Mouse (Mus musculus) lung, embryonic 14.5 days (tissue): ENCODE data around the gene Ranbp17. TPM values are rescaled to one million over a fixed set of nuclear protein-coding genes. Genes with fewer than 3 reads are reported as not detected.
A peak's percentile ranks its signal among the peaks of the same experiment; 100 is the strongest.

Experiments used
- ATAC-seq: fragments of 200-750 bp; cut with Nextera tagmentation; 2 replicates; pipeline ENCODE4 v1.8.0; 2017; ENCODE audit warnings: mild to moderate bottlenecking, moderate TSS enrichment, moderate library complexity; ENCODE audit not compliant: insufficient read depth
- DNase-seq: peaks from one replicate; pipeline ENCODE4 v3.0.0-alpha.2; 2015
- H3K27ac ChIP-seq: fragments of 300-500 bp; sonication (generic); 2 replicates; pipeline ENCODE4 v1.5.1; 2014; ENCODE audit warnings: low read depth, mild to moderate bottlenecking, moderate library complexity
- H3K27me3 ChIP-seq: fragments of 300-500 bp; sonication (generic); 2 replicates; pipeline ENCODE4 v1.6.1; 2014; ENCODE audit warnings: low read length, control low read depth; ENCODE audit not compliant: insufficient read depth
- H3K36me3 ChIP-seq: fragments of 300-500 bp; sonication (generic); 2 replicates; pipeline ENCODE4 v1.6.1; 2014; ENCODE audit warnings: control low read depth; ENCODE audit not compliant: insufficient read depth
- H3K4me1 ChIP-seq: fragments of 300-500 bp; sonication (generic); 2 replicates; pipeline ENCODE4 v1.6.1; 2014; ENCODE audit warnings: antibody characterized with exemption, control low read depth; ENCODE audit not compliant: insufficient read depth
- H3K4me2 ChIP-seq: fragments of 300-500 bp; sonication (generic); 2 replicates; pipeline ENCODE4 v1.6.1; 2014; ENCODE audit warnings: mild to moderate bottlenecking
- H3K4me3 ChIP-seq: fragments of 300-500 bp; sonication (generic); 2 replicates; pipeline ENCODE4 v1.5.1; 2014; ENCODE audit warnings: low read depth, low read length
- H3K9ac ChIP-seq: fragments of 300-500 bp; sonication (generic); 2 replicates; pipeline ENCODE4 v1.6.1; 2014
- H3K9me3 ChIP-seq: fragments of 300-500 bp; sonication (generic); 2 replicates; pipeline ENCODE4 v1.6.1; 2016; ENCODE audit warnings: low read depth, low read length, control low read depth
- CTCF ChIP-seq: IDR thresholded peaks from 2 replicates; pipeline ENCODE4 v1.5.1; 2016; ENCODE audit warnings: antibody characterized with exemption, low read depth
- WGBS: fragments of 180-500 bp; shearing (Covaris S2); extraction: QIAGEN DNeasy Blood & Tissue Kit; methylation state at CpG from one replicate; pipeline ENCODE4 v1.1.7; 2014; 5-methylcytosine and 5-hydroxymethylcytosine counted together
- polyA plus RNA-seq: library from polyadenylated mRNA; unstranded; fragments of >200 nt; fragmentation: Nextera tagmentation; extraction: Ambion mirVana; gene quantifications from 2 replicates; pipeline ENCODE4 v1.2.1, GENCODE M21; 2014

Ranbp17 gene
- 6.5 and 6.9 TPM in 2 replicates for polyA plus RNA-seq

GRCm38 (mm10) chr11:33513376-33513991, at the start of gene Ranbp17:
Ranbp17 (minus strand) TSS chr11:33513746.
- Histone ChIP-seq H3K4me1 (no peaks in the 10 kb centered on the region), H3K36me3 (no peaks in the 10 kb centered on the region), H3K27ac (peak within 1 kb of the TSS; percentile 72), H3K9me3 (no peaks in the 10 kb centered on the region), H3K27me3 (no peaks in the 10 kb centered on the region), H3K9ac (peak within 1 kb of the TSS; percentile 73), H3K4me3 (peak within 1 kb of the TSS; percentile 83), H3K4me2 (peak within 1 kb of the TSS; percentile 83)
- peak; percentile 88 for ATAC-seq
- WGBS = 3% methylated on average over 53 of the region's 72 CpGs
- no peak for TF ChIP-seq CTCF
- DNase-seq = peak; percentile 80

DNA sequence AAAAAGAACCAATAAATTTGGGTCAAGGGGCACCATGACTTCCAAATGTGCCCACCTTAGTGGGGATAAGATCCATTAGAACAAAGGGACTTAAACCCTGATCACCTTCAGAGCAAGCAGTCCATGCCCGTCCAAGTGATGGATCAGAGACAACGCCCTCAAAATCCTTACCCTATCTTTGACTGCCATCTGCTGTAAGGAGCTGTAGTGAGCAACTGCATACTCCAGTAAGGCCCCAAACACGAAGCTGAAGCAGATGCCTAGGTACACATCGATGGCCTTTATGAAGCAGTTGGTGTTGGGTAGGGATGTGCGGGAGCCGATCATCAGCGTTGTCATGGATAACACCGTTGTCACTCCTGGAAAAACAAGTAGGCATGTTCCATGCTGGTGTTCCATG, 40.6 kb upstream of the Ranbp17 start:
- peak; percentile 40 for TF ChIP-seq CTCF
- Histone ChIP-seq H3K4me2 (no peak overlapping the region), H3K27ac (no peak overlapping the region), H3K9me3 (no peaks in the 10 kb centered on the region), H3K4me1 (no peaks in the 10 kb centered on the region), H3K4me3 (no peak overlapping the region), H3K36me3 (no peaks in the 10 kb centered on the region), H3K27me3 (no peaks in the 10 kb centered on the region), H3K9ac (no peak overlapping the region)
- peak; percentile 34 for DNase-seq
- no peak for ATAC-seq
- 76% methylated on average over 8 of the region's 8 CpGs for WGBS

DNA sequence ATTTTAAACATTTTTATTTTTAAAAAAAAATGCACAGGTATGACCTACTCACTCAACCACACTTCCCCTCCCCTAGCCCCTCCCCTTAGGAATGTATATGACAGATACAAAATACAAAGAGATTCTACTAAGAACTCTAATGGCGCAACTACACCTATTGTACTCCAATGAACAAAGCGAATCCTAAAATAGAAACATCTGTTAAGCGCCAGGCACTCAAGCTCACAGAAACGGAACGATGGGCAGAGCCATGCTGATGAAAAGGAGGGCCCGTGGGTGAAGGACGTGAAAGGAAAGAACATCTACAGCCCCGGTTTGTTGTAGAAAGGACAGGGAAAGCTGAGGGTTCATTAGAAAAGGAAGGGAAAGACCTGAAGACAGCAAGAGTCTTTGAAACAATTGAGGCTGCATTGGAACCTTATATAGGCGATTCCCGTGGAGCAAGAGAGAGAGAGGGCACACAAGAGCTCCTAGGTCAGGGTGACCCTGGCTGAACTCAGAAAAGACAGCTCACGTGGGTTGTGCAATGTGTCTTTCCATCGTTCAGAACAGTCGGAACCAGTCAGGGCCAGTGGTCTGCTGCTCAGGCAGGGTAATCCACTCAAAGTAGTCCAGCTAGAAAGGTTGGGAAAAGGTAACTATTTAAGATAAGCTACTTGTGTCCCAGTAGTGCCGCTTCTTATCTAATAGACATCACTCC, 37.5 kb upstream of the Ranbp17 start:
- H3K27ac ChIP-seq = no peak overlapping the region
- no peak overlapping the region for H3K9ac ChIP-seq
- H3K4me1 ChIP-seq = no peaks in the 10 kb centered on the region
- DNase-seq (no peak), ATAC-seq (no peak)
- no peaks in the 10 kb centered on the region for H3K9me3 ChIP-seq
- no peak for TF ChIP-seq CTCF
- no peaks in the 10 kb centered on the region for H3K36me3 ChIP-seq
- no peak overlapping the region for H3K4me2 ChIP-seq
- 73% methylated on average over 14 of the region's 14 CpGs for WGBS
- H3K4me3 ChIP-seq = no peak overlapping the region
- H3K27me3 ChIP-seq = no peaks in the 10 kb centered on the region

DNA sequence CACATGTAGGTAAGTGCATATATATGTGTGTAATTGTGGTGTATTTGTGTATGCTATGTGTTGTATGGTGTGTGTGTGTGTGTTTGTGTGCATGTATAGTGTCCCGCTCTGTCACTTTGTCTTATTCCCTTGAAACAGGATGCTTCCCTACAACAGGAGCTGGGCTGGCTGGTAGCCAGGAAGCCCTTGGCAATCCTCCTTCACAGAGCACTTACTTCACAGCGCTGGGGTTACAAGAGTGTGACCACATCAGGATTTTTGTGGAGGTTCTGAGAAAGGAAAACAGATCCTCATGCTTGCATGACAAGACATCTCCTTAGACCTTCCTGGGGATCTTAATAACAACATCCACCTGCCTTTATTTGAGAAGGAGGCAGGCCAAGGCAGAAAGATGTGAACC, 33.8 kb upstream of the Ranbp17 start:
- H3K4me2 ChIP-seq = no peak overlapping the region
- no peak overlapping the region for H3K9ac ChIP-seq
- H3K4me3 ChIP-seq = no peak overlapping the region
- no peak for TF ChIP-seq CTCF
- no peak overlapping the region for H3K27ac ChIP-seq
- peak; percentile 77 for DNase-seq
- WGBS = 53% methylated on average over 2 of the region's 2 CpGs
- H3K4me1 ChIP-seq = no peaks in the 10 kb centered on the region
- no peaks in the 10 kb centered on the region for H3K36me3 ChIP-seq
- H3K27me3 ChIP-seq = no peaks in the 10 kb centered on the region
- no peak for ATAC-seq
- H3K9me3 ChIP-seq = no peaks in the 10 kb centered on the region

GRCm38 (mm10) chr11:33544945-33545344, 31.4 kb upstream of the Ranbp17 start:
- no peak for DNase-seq
- Histone ChIP-seq H3K4me1 (no peaks in the 10 kb centered on the region), H3K36me3 (no peaks in the 10 kb centered on the region), H3K4me3 (no peak overlapping the region), H3K27ac (no peak overlapping the region), H3K27me3 (no peaks in the 10 kb centered on the region), H3K9ac (no peak overlapping the region), H3K9me3 (no peaks in the 10 kb centered on the region), H3K4me2 (no peak overlapping the region)
- WGBS = 89% methylated on average over 2 of the region's 2 CpGs
- TF ChIP-seq CTCF = no peak
- peak; percentile 44; the same call in 1 of the 2 replicates for ATAC-seq

DNA sequence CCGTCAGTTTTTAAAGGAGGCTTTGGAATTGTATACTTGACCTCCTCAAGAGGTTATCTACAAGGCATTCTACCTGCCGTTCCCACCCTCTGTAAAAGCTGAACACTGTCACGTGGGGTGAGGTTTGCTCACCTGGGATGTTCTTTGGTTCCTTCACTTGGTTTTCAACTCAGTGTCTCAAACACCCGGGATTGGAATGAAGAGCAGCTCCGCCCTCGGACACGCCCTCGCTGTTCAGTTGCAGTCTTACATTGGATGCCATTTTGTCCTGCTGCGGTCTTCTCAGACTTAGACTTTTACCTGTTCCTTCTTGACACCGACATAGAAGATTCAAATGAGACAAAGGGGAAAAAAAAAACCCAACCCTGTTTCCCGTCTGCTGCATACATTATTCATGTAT, 30.6 kb upstream of the Ranbp17 start:
- 37% methylated on average over 11 of the region's 11 CpGs for WGBS
- Histone ChIP-seq H3K4me2 (peak overlapping the region; percentile 31; the same call in 1 of the 2 replicates), H3K27me3 (no peaks in the 10 kb centered on the region), H3K27ac (no peak overlapping the region), H3K4me1 (no peaks in the 10 kb centered on the region), H3K4me3 (no peak overlapping the region), H3K36me3 (no peaks in the 10 kb centered on the region), H3K9ac (no peak overlapping the region), H3K9me3 (no peaks in the 10 kb centered on the region)
- peak; percentile 54 for DNase-seq
- no peak for TF ChIP-seq CTCF
- peak; percentile 35; the same call in 1 of the 2 replicates for ATAC-seq

DNA sequence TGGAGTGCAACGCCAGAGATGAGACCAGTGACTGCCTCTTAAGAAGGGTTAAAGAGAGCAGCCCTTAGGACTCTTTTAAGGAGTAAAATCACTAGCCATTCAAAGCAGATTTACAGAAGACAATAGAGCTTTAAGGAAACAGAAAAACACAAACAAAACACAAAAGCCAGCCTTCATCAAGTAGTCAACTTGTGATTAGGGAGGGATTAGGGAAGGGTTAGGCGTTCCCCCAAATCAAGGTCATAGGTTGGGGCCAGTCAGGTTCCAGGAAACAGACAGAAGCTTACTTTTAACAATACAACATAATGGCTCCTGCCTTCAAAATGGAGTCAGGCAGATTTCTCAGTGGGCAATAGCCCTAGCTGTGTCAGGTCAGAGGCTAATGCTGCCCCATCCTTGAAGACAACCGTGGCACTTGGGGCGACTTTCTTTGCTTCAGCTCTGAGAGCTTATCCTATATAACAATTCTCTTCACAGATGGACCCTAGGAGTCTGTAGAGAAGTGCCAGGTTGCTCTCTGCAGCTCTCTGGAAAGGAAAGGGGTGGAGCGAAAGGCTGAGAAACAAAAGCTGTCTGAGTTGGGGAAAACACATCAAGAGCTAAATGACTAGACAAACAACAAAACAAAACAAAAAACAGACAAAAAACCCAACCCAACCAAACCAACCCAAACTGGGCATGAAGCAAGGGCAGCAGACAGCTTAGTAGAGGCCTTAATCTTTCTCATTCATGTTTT, 24.0 kb upstream of the Ranbp17 start:
- no peaks in the 10 kb centered on the region for H3K27me3 ChIP-seq
- no peak overlapping the region for H3K4me2 ChIP-seq
- H3K36me3 ChIP-seq = no peaks in the 10 kb centered on the region
- H3K4me1 ChIP-seq = no peaks in the 10 kb centered on the region
- TF ChIP-seq CTCF = no peak
- H3K9ac ChIP-seq = no peak overlapping the region
- ATAC-seq = no peak
- 73% methylated on average over 5 of the region's 5 CpGs for WGBS
- no peak overlapping the region for H3K4me3 ChIP-seq
- H3K27ac ChIP-seq = no peak overlapping the region
- H3K9me3 ChIP-seq = no peaks in the 10 kb centered on the region
- DNase-seq = no peak
